Mouse (Mus musculus): ENCODE data around the gene Plk2. TPM values are rescaled to one million over a fixed set of nuclear protein-coding genes. Genes with fewer than 3 reads are reported as not detected.

Plk2 gene
- 10.6 TPM for polyA plus RNA-seq (2015; fragmentation: Illumina TruSeq; extraction: RNeasy Lipid Tissue Mini Kit (QIAGEN cat#74804); ENCODE audit: insufficient read depth, low replicate concordance)

DNA sequence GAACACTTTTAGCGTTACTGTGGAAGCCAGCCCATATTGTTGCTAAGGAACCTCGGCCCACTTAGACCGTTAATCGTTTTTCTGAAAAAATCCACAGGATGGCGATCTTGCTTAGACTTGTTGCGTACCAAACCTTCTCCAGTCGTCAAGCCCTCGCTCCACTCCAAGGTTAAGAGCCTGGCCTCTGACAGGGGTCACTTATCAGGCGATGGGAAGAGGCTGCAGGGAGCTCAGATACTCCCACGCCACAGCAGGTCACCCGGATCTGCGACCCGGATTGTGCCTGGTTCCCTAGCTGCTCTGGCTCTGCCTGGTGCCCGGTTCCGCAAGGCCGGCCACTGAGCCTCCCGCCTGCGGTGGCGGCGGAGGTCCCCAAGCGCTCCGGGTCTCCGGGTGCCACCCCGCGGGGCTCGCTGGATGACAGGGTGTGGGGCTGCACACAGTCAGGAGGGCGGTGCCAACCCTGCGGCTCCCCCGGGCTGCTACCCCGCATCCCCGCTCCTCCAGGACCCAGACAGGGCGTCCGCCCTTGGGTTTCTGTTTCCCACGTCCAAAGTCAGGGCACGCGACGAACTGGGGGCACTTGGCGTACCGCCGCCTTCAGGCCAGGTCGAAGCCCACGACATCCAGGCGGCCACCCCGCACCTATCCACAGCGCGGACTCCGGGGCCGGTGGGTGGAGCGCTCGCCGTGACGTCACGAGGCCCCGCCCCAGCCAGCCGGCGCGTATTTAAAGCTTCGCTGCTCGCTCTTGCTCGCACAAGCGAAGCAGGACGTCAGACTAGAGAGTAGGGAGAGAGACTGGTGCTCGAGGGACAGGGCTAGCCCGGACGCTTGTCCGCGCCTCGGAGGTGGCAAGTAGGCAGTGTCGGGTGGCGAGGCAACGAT lies at the start of gene Plk2:
Gene Plk2, plus strand, starts transcription at position 756 of the 888 bp plus-strand sequence.

DNA sequence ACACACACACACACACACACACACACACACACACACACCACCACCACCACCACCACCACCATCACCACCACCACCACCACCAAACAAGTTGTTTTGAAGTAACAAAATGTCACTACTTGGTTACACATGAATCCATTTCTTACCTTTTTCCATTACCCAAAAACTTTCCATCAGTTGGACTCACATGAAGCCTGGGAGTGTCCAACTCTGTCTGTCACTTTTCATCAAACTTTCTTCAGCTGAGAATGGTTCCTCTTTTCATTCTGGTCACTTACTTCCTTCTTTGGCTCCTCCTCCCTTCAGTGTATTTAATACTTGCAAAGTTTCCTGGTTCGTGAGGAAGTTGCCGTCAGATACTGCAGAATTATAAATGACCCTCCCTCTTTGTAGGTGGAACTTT lies 37.9 kb upstream of the Plk2 start, which contains the start of gene Gapt:
Gene Gapt, minus strand, starts transcription at position 259 of the 400 bp plus-strand sequence.

Other genes with a start within 250 kb of the Plk2 start
- not detected for gene Rab3c, start 114.0 kb upstream of the Plk2 start, polyA plus RNA-seq (2015; fragmentation: Illumina TruSeq; extraction: RNeasy Lipid Tissue Mini Kit (QIAGEN cat#74804); ENCODE audit: insufficient read depth, low replicate concordance)
- gene Gapt, start 37.8 kb upstream of the Plk2 start, polyA plus RNA-seq (2015; fragmentation: Illumina TruSeq; extraction: RNeasy Lipid Tissue Mini Kit (QIAGEN cat#74804); ENCODE audit: insufficient read depth, low replicate concordance), result 19.3 TPM